Mouse (Mus musculus) B cell, adult 2 months (primary cell): ENCODE results near the gene Slc16a6.

Source experiments
- DNase-seq, 2 experiments: peaks; one replicate each; pipeline ENCODE4 v3.0.0; 2022

Gene Slc16a6

DNA sequence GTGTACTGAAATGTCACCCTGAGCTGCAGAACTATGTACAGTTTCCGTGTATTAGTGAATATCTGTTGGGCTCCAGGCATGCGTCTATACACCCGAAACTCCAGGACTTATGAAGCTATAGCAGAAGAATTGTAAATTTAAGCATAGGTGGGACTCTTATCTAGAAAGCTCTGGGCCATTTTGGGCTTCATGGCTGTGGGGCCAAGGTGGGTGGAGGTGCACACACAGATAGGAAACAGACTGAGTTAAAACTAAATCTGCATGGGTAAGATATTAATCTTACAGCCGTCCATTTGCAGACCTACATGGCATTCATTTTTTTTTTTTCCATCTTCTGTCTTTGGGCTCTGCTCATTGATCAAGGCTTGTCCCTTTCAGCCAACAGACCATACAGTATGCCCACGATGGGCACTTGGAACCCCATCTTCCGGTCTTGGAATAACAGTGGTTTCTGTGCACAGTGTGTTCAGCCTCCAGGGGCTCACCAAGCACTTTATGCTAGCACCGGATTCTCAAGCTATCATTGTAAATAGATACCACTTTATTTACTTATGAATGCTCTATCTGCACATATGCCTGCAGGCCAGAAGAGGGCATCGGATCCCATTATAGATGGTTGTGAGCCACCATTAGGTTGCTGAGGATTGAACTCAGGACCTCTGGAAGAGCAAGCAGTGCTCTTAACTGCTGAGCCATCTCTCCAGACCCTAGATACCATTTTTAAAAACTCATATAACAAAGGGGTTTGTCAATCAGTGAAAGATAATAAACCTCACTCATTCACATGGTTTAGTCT, 29.7 kb downstream of the Slc16a6 start:
- DNase-seq: no peak

DNA sequence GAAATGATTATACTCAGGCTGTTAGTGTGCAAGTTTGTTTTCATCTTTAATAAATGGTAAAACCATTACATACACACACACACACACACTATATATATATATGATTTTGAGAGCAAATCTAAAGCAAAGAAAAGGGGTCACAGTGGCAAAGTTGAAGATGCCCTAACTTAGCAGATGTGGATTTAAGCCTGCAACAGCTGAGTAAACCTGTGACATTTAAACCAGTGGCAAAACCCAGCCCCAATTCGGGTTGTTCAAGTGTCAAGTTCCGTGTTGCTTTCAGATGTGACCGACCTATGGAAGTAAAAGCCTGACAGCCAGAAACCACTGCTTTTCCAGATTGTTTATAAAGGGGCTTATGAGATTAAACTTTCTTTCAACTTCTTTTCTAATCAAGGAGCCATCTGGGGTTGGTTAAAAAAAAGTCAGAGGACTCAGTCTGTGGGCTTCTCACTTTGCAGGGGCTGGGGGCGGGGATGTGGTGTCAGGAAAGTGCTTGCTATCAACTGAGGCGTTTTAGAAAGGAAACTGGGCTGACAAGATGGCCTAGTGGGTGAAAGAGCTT, 31.1 kb downstream of the Slc16a6 start:
- DNase-seq: no peak

DNA sequence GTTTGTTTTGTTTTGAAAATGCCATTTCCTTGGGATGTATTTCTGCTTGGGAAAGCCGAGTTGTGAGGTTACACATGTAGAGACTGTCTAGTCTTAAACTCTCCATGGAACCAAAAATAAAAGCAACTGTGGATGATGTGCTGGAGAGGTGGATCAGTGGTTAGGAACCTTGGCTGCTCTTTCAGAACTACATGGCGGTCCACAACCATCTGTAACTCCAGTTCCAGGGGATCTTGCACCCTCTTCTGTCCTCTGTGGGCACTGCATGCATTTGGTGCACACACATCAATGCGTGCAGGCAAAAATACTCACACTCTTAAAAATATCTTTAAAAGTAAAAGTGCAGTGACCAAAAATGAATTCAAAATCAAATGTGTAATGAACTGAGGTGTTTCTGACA, 32.3 kb downstream of the Slc16a6 start:
- peak; percentile 63 to 66 for DNase-seq

- no peak for DNase-seq
Measured at GRCm38 (mm10) chr11:109440641-109441040, 32.8 kb downstream of the Slc16a6 start.

DNA sequence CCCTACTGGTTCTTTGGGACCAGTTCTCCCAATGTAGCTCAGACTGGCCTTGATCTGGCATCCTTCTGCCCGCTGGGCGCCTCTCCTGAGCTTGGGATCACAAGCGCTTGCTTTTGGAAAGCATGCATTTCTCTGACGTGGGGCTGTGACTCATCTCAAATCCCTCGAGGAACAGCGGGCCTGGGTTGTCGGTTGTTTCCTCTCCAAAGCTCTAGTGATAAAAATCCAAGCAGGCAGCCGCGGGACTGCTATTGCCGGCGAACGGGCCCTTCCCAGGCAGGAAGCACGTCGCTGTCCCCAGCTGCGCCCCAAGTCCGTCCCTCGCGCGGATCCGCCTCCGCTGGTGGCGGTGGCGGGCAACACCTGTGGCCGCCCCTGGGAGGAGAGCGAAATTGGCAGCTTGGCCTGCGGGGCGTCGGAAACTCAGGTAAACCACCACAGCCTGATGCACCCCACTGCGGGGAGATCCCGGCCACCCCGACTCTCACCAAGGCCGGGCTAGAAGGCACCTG, 33.5 kb downstream of the Slc16a6 start:
- DNase-seq: peak; percentile 88 to 89

- no peak for DNase-seq
Measured at GRCm38 (mm10) chr11:109439209-109439608, 34.2 kb downstream of the Slc16a6 start.

DNA sequence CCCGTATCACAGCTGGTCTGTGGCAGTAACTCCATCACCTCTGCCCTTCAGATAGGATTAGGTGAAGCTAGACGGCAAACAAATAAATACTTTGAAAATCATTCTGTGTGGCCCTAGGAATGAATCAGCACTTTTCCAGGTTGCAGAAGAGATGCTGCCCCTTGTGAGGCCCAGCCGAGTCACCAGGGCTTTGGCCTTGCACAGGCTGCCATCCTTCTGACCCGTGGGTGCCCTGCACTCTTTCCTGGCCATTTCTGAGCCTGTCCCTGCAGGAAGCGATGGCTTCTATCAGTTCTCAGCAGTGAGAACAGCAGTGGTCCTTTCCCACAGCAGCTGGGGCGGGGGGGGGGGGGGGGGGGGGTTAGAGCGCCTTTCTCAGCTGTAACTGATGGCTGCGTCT, 36.5 kb downstream of the Slc16a6 start:
- no peak for DNase-seq

DNA sequence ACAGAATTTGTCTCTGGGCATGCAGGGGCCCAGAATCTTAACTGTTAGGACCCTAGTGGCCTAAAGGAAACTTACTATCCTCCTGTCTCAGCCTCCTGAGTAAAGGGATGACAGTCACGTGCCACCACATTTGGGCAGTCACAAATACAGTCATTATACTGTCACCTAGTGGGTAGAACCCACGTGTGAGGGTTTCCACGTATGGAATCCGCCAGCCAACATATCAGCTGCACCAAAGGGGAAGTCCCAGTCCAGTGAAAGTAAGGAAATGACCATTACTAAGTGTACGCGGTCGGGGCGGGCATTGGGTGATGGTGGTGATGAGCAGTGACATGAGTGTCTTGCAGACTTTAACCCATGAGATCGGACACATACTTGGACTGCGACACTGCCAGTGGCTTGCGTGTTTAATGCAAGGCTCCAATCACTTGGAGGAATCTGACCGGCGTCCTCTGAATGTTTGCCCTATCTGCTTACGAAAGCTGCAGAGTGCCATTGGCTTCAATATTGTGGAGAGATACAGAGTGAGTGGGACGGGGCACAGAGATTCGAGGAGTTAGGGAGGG, 39.1 kb downstream of the Slc16a6 start:
- peak; percentile 20 to 24 for DNase-seq

GRCm38 (mm10) chr11:109427353-109427752, 46.0 kb downstream of the Slc16a6 start:
- no peak for DNase-seq

DNA sequence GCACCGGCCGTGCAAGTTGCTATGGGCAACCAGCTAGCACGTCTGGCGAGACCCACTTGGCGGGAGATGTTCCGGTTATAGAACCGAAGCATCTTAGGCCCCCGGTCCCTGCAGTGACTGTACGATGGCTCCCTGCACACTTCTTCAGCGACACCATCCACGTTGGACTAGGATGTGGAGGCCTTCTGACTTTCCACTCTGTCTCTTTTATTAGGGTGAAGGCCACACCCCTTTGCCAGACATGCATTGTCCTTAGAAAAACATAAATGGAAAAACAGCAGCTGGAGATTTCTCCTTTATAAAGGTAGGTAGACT, 47.2 kb downstream of the Slc16a6 start:
- DNase-seq: no peak

- peak; percentile 100 for DNase-seq
Measured at GRCm38 (mm10) chr11:109425392-109426271, 47.8 kb downstream of the Slc16a6 start, which contains the start of gene Amz2. Gene Amz2 (plus strand): TSS chr11:109425946.

GRCm38 (mm10) chr11:109423294-109423693, 50.1 kb downstream of the Slc16a6 start:
- DNase-seq: no peak

DNA sequence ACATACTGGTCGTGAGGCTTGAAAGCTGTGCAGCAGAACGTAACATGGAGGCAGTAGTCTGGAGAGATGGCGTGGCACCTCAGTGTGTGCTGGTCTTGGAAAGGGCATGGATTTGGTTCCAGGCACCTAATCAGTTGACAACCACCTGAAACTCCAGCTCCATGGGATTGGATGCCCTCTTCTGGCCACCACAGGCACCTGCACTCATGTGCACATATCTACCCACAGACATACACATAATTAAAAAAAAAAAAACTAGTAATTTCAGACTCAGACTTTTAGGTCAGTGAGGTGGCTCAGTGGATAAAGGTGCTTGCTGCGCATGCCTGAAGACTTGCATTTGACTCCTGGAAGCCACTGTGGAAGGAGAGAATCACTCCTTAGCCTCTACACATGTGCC, 51.1 kb downstream of the Slc16a6 start:
- DNase-seq: peak in 1 of 2 experiments; percentile 38

DNA sequence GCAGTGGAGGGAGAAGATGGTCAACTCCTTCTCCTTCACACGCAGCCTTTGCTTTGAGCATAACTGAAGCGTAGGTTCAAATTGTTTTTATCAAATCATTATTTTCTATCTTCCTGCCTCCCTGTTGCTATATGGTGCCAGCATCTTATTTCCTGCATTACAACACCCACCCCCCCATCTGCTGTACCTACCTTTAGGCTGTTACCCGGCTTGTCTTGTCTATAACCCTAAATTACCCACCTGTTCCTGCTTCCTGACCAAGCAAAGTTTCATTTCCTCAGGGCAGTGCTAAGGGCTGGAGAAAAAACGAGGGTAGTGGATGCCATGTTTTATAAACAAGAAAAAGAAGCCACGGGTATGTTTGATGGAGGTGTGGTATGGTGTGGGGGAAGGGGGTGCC, 52.2 kb downstream of the Slc16a6 start:
- peak in 1 of 2 experiments; percentile 15 for DNase-seq

DNA sequence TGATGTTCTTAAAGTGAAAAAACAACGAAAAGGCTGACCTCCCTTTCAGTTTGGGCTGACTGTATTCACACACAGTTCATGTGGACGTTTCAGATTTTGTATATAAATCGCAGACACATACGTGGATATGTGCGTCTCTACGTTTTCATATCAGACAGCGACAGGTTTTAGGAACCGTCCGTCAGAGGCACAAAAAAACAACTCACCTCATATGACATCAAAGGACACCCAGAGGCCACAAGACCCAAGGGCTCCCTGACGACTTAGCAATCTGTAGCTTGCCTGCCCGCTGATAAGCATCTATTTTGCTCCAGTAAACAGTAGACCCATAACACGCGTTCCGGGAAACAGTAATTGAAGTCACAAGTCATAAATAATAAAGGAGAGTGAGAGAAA, 52.8 kb downstream of the Slc16a6 start:
- peak in 1 of 2 experiments; percentile 56 for DNase-seq

- DNase-seq: peak; percentile 91 to 94
Measured at GRCm38 (mm10) chr11:109419961-109420566, 53.3 kb downstream of the Slc16a6 start.

GRCm38 (mm10) chr11:109419461-109419860, 53.9 kb downstream of the Slc16a6 start:
- peak; percentile 51 to 57 for DNase-seq

DNA sequence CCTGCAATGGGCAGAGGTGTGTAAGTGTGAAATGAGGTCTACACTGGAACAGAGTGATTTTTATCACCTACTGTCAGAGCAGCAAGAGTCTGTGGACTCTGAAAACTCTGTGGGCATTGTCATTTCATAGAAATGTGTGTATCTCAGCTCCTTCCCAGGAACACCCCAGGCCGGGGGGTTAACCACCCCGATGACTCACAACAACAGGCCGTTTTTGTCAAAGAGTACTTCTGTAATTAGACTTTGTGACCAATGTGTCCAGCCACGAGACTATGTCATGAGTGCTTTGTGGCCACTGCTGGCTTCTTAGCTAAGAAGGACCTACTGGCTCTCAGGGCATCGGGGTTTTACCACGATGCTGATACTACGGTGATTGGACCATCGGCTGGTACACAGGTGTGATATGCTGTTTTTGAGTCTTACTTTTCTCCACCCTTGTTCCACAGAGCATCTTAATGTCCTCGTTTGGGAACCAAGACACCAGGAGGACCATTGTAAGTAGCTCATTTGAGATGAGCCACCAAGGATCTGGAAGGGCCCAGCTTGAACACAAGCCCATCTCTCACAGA, 55.8 kb downstream of the Slc16a6 start:
- DNase-seq: peak; percentile 43 to 56

DNA sequence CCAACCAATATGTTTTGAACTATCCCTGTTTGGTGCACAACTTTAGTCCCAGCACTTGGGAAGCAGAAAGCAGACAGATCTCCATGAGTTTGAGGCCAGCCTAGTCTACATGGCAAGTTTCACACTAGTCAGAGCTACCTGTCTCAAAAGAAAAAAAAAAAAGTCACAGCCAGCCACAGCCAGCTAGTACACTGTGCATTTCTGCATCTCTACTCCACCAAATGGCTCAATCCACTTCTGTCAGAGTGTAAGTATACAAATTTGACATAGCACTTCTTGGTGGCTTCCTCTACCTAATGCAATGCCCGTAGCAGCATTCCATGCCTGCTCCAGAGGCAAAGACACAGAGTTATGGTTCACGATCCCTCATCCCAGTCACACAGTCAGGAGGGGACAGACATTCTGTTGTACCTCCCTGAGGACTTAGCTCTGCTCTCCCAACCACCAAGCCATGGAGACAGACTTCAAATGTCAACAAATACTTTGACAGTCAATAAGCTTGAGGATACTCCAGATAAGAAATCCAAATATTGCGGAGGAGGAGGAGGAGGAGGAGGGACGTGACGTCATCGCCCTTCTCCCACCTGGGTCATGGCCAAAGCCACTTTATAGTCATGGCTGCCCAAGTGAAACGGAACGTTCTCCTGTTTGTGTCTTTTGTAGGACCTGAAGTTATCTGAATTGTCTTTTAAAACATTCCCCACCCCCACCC, 56.5 kb downstream of the Slc16a6 start:
- peak; percentile 43 to 53 for DNase-seq

- DNase-seq: no peak
Measured at GRCm38 (mm10) chr11:109414802-109415201, 58.6 kb downstream of the Slc16a6 start.

GRCm38 (mm10) chr11:109413617-109414016, 59.8 kb downstream of the Slc16a6 start, which contains the start of gene 9930022D16Rik:
Gene 9930022D16Rik (plus strand): TSS chr11:109413917.
- no peak for DNase-seq
